Mouse (Mus musculus) G1E (cell line): ENCODE measurements around the gene Shank3.

Source experiments
- CTCF ChIP-seq: IDR thresholded peaks from 2 replicates; pipeline ENCODE4 v1.5.1; 2012; ENCODE audit warnings: low read depth, low read length, inconsistent platforms, mixed read lengths
- GATA1 ChIP-seq: IDR thresholded peaks from 2 replicates; pipeline ENCODE4 v1.6.1; 2012; ENCODE audit warnings: borderline replicate concordance, low read length, inconsistent platforms, mixed read lengths
- TAL1 ChIP-seq: conservative IDR thresholded peaks from 2 replicates; pipeline ENCODE4 v1.6.1; 2012; ENCODE audit warnings: low read depth, low read length, inconsistent platforms, mixed read lengths

GRCm38 (mm10) chr15:89548837-89549236 is 49.4 kb downstream of the Shank3 start:
- TF ChIP-seq CTCF (no peak), GATA1 (no peak), TAL1 (no peak)
